Mouse (Mus musculus) bone marrow, adult 2 months (tissue): ENCODE measurements around the gene Padi4. TPM values are rescaled to one million over a fixed set of nuclear protein-coding genes. Genes with fewer than 3 reads are reported as not detected.

ENCODE experiments used
- H3K27ac ChIP-seq: fragments of 200-500 bp; 2 replicates; pipeline ENCODE4 v1.5.1; 2012; ENCODE audit warnings: low read depth, mild to moderate bottlenecking, control low read depth, inconsistent platforms, low read length; ENCODE audit not compliant: control insufficient read depth, poor library complexity, insufficient read depth
- H3K4me1 ChIP-seq: fragments of 200-500 bp; 2 replicates; pipeline ENCODE4 v1.6.1; 2011; ENCODE audit warnings: low read length; ENCODE audit not compliant: control insufficient read depth, insufficient read depth
- H3K4me3 ChIP-seq: fragments of 200-500 bp; replicated peaks from 2 replicates; pipeline ENCODE3; 2011; ENCODE audit warnings: mild to moderate bottlenecking, low read depth, low read length, control low read depth; ENCODE audit not compliant: control insufficient read depth
- CTCF ChIP-seq: fragments of 200-500 bp; IDR thresholded peaks from 2 replicates; pipeline ENCODE4 v1.5.1; 2011; ENCODE audit warnings: low read length, control low read depth; ENCODE audit not compliant: control insufficient read depth, insufficient read depth
- POLR2A ChIP-seq: fragments of 200-500 bp; IDR thresholded peaks from 2 replicates; pipeline ENCODE4 v1.6.1; 2011; ENCODE audit warnings: low read depth, mild to moderate bottlenecking, control low read depth, low read length, borderline replicate concordance; ENCODE audit not compliant: control insufficient read depth
- WGBS: fragments of 180-500 bp; shearing (Covaris S2); methylation state at CpG from one replicate; pipeline ENCODE4 v1.1.7; 2018; 5-methylcytosine and 5-hydroxymethylcytosine counted together
- polyA plus RNA-seq: library from polyadenylated mRNA; stranded (reverse); fragments of >200 nt; gene quantifications from 2 replicates; pipeline ENCODE4 v1.2.4, GENCODE M21; 2011; ENCODE audit warnings: low replicate concordance; ENCODE audit not compliant: missing spikeins, insufficient read depth, insufficient read length

Padi4 gene
- polyA plus RNA-seq, 1 experiment = 60.1 TPM

- TF ChIP-seq POLR2A (no peak), CTCF (peak; percentile 99)
- Histone ChIP-seq H3K4me1 (no peaks in the 10 kb centered on the region), H3K27ac (no peak overlapping the region), H3K4me3 (no peak overlapping the region)
- WGBS = 60% methylated on average over 29 of the region's 29 CpGs
These were observed 60.3 kb downstream of the Padi4 start for GRCm38 (mm10) chr4:140713480-140714365.

GRCm38 (mm10) chr4:140711360-140711759 is 62.7 kb downstream of the Padi4 start:
- no peaks in the 10 kb centered on the region for H3K4me1 ChIP-seq
- TF ChIP-seq CTCF = no peak
- no peak for TF ChIP-seq POLR2A
- WGBS = 91% methylated on average over 5 of the region's 5 CpGs
- H3K27ac ChIP-seq = no peak overlapping the region
- H3K4me3 ChIP-seq = no peak overlapping the region

- H3K4me1 ChIP-seq = no peaks in the 10 kb centered on the region
- no peak overlapping the region for H3K4me3 ChIP-seq
- H3K27ac ChIP-seq = no peak overlapping the region; the same call in 1 of the 2 replicates
- TF ChIP-seq POLR2A (no peak), CTCF (no peak)
- WGBS = 84% methylated on average over 10 of the region's 10 CpGs
These were observed 63.3 kb downstream of the Padi4 start for GRCm38 (mm10) chr4:140710781-140711180.

DNA sequence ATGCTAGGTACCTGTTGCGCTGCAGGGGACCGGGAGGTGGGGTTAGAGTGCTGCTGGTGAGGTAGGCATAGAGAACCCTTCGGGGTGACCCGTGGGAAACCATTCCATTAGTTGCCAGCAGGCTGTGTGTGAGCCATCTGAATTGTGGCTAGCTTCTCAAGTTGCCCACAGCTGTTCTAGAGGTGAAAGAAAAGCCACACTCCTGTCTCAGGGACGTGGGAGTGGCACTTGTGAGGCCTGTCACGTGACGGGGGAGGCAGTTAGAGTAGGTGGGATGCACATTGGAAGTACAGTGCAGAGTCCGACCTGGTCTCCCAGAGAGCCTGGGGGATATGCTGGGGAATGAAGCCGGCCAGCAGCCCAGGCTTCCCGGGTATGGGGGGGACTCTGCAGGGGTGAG is 64.4 kb downstream of the Padi4 start:
- no peak overlapping the region for H3K27ac ChIP-seq
- H3K4me1 ChIP-seq = no peaks in the 10 kb centered on the region
- no peak overlapping the region for H3K4me3 ChIP-seq
- TF ChIP-seq POLR2A (no peak), CTCF (no peak)
- WGBS = 86% methylated on average over 10 of the region's 10 CpGs

GRCm38 (mm10) chr4:140709111-140709510 is 64.9 kb downstream of the Padi4 start:
- TF ChIP-seq CTCF = no peak
- no peak for TF ChIP-seq POLR2A
- Histone ChIP-seq H3K4me1 (no peaks in the 10 kb centered on the region; the same call in 1 of the 2 replicates), H3K27ac (no peak overlapping the region), H3K4me3 (no peak overlapping the region)
- WGBS = 87% methylated on average over 7 of the region's 7 CpGs

GRCm38 (mm10) chr4:140708297-140708927 is 65.6 kb downstream of the Padi4 start:
- Histone ChIP-seq H3K4me1 (no peaks in the 10 kb centered on the region; the same call in 1 of the 2 replicates), H3K27ac (no peak overlapping the region), H3K4me3 (no peak overlapping the region)
- no peak for TF ChIP-seq CTCF
- WGBS = 83% methylated on average over 18 of the region's 18 CpGs

DNA sequence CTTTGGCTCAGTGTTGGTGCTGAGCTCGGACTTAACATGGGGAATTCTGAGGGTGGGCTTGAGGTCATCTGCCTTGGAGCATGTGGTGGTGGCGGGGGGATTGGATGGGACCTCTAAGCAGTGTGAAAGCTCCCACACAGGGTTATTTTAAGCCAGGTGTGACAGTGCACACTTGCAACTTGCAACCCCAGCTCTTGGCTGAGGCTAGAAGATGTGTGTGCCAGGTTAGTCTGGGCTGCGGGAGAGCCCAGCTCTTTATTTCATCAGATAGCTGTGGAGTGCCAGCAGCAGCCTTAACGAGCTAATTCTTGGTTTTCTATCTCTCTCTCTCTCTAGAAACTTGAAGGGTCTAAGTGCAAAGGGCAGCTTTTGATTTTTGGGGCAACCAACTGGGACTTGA is 66.4 kb downstream of the Padi4 start:
- WGBS = 74% methylated on average over 4 of the region's 4 CpGs
- TF ChIP-seq CTCF = no peak
- TF ChIP-seq POLR2A = no peak
- H3K27ac ChIP-seq = no peak overlapping the region
- H3K4me1 ChIP-seq = no peaks in the 10 kb centered on the region; the same call in 1 of the 2 replicates
- no peak overlapping the region for H3K4me3 ChIP-seq

GRCm38 (mm10) chr4:140704166-140704565 is 69.9 kb downstream of the Padi4 start:
- Histone ChIP-seq H3K4me3 (no peak overlapping the region), H3K27ac (no peak overlapping the region; the same call in 1 of the 2 replicates), H3K4me1 (no peaks in the 10 kb centered on the region; the same call in none of the 2 replicates)
- no peak for TF ChIP-seq CTCF
- TF ChIP-seq POLR2A = no peak
- 41% methylated on average over 4 of the region's 4 CpGs for WGBS
